Mouse (Mus musculus): ENCODE measurements at regions not wholly inside any gene's neighbourhood (a gene's known extent, or its start where the extent isn't known, plus 50 kb on each side); places are given as distances from the start of the nearest gene placed in this dataset.

- TF ChIP-seq GABPA (IDR thresholded peaks at IDR 0.05; ENCODE audit: low read depth, low read length) (no peak), NELFE (IDR thresholded peaks at IDR 0.05; ENCODE audit: low read depth, low read length) (no peak), EP300 (IDR thresholded peaks at IDR 0.05; ENCODE audit: low read depth in 1 of 2, low read length in 2 of 2) (no peak)
Observed at GRCm38 (mm10) chr13:82039623-82040022, 256.7 kb downstream of the Cetn3 start (continued).

- Histone ChIP-seq H3K27me3 (ENCODE audit: control insufficient read depth in 1 of 2, insufficient read depth in 2 of 2, low read length in 2 of 2) (no peaks in the 10 kb centered on the region), H3K9me3 (replicated peaks; ENCODE audit: insufficient read depth, low read length) (no peaks in the 10 kb centered on the region), H3K27ac (ENCODE audit: control insufficient read depth, low read depth, low read length) (no peak overlapping the region), H3K4me3 (ENCODE audit: control insufficient read depth in 1 of 2, insufficient read depth in 1 of 2, low read depth in 2 of 2, low read length in 2 of 2) (no peak overlapping the region), H3K4me1 (ENCODE audit: control insufficient read depth in 1 of 2, insufficient read depth in 2 of 2, low read length in 2 of 2) (peaks cover 3 to 5% of the 10 kb centered on the region in 2 experiments; a peak in 2 of 4 replicates), H3K9ac (ENCODE audit: control insufficient read depth, low read depth, low read length, poor library complexity, severe bottlenecking) (no peak overlapping the region), H3K79me2 (ENCODE audit: control insufficient read depth, insufficient read depth, low read length, poor library complexity) (no peaks in the 10 kb centered on the region), H3K36me3 (ENCODE audit: control insufficient read depth in 1 of 2, insufficient read depth in 2 of 2, low read length in 2 of 2) (no peaks in the 10 kb centered on the region)
- no peak for DNase-seq (ENCODE audit: low read depth, low spot score)
- TF ChIP-seq ZKSCAN1 (IDR thresholded peaks at IDR 0.05; ENCODE audit: low read depth, low read length), result no peak
- TF ChIP-seq CTCF (IDR thresholded peaks at IDR 0.05 in 2 of 3, conservative IDR thresholded peaks at IDR 0.05 in 1 of 3; ENCODE audit: control insufficient read depth in 1 of 3, insufficient read depth in 1 of 3, low read depth in 2 of 3, low read length in 3 of 3, poor library complexity in 1 of 3, severe bottlenecking in 1 of 3), result no peak
- no peak for TF ChIP-seq TBP (IDR thresholded peaks at IDR 0.05; ENCODE audit: low read depth, low read length)
- no peak for TF ChIP-seq MYB (IDR thresholded peaks at IDR 0.05; ENCODE audit: low read depth, low read length)
- no peak for TF ChIP-seq ZC3H11A (IDR thresholded peaks at IDR 0.05; ENCODE audit: low read depth, low read length)
- TF ChIP-seq MAZ (IDR thresholded peaks at IDR 0.05; ENCODE audit: low read depth, low read length), result no peak
- no peak for TF ChIP-seq ZNF384 (IDR thresholded peaks at IDR 0.05; ENCODE audit: low read depth, low read length)
- TF ChIP-seq SIN3A (IDR thresholded peaks at IDR 0.05; ENCODE audit: low read length), result no peak
- no peak for TF ChIP-seq RAD21 (IDR thresholded peaks at IDR 0.05; ENCODE audit: low read depth, low read length)
Observed at GRCm38 (mm10) chr13:82058131-82058731, 275.4 kb downstream of the Cetn3 start.

- peaks cover 3 to 5% of the 10 kb centered on the region in 2 experiments; a peak in 2 of 4 replicates for H3K4me1 ChIP-seq (ENCODE audit: control insufficient read depth in 1 of 2, insufficient read depth in 2 of 2, low read length in 2 of 2)
- no peaks in the 10 kb centered on the region for H3K36me3 ChIP-seq (ENCODE audit: control insufficient read depth in 1 of 2, insufficient read depth in 2 of 2, low read length in 2 of 2)
- no peak for DNase-seq (ENCODE audit: low read depth, low spot score)
- TF ChIP-seq TBP (IDR thresholded peaks at IDR 0.05; ENCODE audit: low read depth, low read length) (no peak), JUND (IDR thresholded peaks at IDR 0.05; ENCODE audit: low read depth, low read length) (no peak), USF1 (IDR thresholded peaks at IDR 0.05; ENCODE audit: low read depth, low read length) (no peak), ZNF384 (IDR thresholded peaks at IDR 0.05; ENCODE audit: low read depth, low read length) (no peak), NRF1 (IDR thresholded peaks at IDR 0.05; ENCODE audit: insufficient read depth, low read depth, low read length, poor library complexity, severe bottlenecking) (no peak), NELFE (IDR thresholded peaks at IDR 0.05; ENCODE audit: low read depth, low read length) (no peak), GABPA (IDR thresholded peaks at IDR 0.05; ENCODE audit: low read depth, low read length) (no peak), MAX (IDR thresholded peaks at IDR 0.05; ENCODE audit: low read length) (no peak), UBTF (IDR thresholded peaks at IDR 0.05; ENCODE audit: borderline replicate concordance, insufficient read depth, low read depth, low read length) (no peak), CHD2 (IDR thresholded peaks at IDR 0.05; ENCODE audit: low read length) (no peak), E2F4 (IDR thresholded peaks at IDR 0.05; ENCODE audit: borderline replicate concordance, low read depth, low read length) (no peak), ZC3H11A (IDR thresholded peaks at IDR 0.05; ENCODE audit: low read depth, low read length) (no peak), MEF2A (IDR thresholded peaks at IDR 0.05; ENCODE audit: extremely low read depth, insufficient replicate concordance, low read depth, low read length, poor library complexity, severe bottlenecking) (no peak)
- no peaks in the 10 kb centered on the region for H3K9me3 ChIP-seq (replicated peaks; ENCODE audit: insufficient read depth, low read length)
- no peaks in the 10 kb centered on the region for H3K27me3 ChIP-seq (ENCODE audit: control insufficient read depth in 1 of 2, insufficient read depth in 2 of 2, low read length in 2 of 2)
- H3K4me3 ChIP-seq (ENCODE audit: control insufficient read depth in 1 of 2, insufficient read depth in 1 of 2, low read depth in 2 of 2, low read length in 2 of 2), result no peak overlapping the region
- no peak overlapping the region for H3K9ac ChIP-seq (ENCODE audit: control insufficient read depth, low read depth, low read length, poor library complexity, severe bottlenecking)
- no peaks in the 10 kb centered on the region for H3K79me2 ChIP-seq (ENCODE audit: control insufficient read depth, insufficient read depth, low read length, poor library complexity)
- no peak overlapping the region for H3K27ac ChIP-seq (ENCODE audit: control insufficient read depth, low read depth, low read length)
Observed at GRCm38 (mm10) chr13:82058872-82059271, 276.0 kb downstream of the Cetn3 start.

All from MEL (cell line).